Mouse (Mus musculus): Measurements from ENCODE around the gene Tiam1.

DNA sequence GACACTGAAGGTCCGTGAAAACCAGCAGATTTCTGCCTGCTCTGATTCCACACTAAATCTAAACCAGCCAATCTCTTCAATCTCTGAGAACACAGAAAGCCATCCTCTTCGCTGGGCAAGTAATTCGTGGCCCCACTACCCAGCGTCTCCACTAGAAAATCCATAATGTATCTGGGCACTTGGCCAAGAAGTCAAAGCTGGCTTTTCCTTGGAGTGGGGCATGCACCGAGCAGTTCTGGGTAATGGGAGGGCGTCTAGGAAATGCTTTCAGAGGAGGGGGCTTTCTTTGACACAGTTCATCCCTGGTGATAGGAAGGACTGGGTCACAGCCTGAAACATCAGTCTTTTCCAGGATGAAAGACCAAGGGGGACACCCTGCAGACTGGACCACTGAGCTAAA, 282.9 kb downstream of the Tiam1 start:
- no peak for TF ChIP-seq FLI1 (IDR thresholded peaks at IDR 0.05; ENCODE audit: low read length)
- no peak for TF ChIP-seq GATA1 (IDR thresholded peaks at IDR 0.05; ENCODE audit: borderline replicate concordance, low read length)

Measured in megakaryocyte, embryonic 14.5 days (primary cell).